Comparison of ENCODE assay signal across 11 mouse cellular contexts in the genomic region with DNA sequence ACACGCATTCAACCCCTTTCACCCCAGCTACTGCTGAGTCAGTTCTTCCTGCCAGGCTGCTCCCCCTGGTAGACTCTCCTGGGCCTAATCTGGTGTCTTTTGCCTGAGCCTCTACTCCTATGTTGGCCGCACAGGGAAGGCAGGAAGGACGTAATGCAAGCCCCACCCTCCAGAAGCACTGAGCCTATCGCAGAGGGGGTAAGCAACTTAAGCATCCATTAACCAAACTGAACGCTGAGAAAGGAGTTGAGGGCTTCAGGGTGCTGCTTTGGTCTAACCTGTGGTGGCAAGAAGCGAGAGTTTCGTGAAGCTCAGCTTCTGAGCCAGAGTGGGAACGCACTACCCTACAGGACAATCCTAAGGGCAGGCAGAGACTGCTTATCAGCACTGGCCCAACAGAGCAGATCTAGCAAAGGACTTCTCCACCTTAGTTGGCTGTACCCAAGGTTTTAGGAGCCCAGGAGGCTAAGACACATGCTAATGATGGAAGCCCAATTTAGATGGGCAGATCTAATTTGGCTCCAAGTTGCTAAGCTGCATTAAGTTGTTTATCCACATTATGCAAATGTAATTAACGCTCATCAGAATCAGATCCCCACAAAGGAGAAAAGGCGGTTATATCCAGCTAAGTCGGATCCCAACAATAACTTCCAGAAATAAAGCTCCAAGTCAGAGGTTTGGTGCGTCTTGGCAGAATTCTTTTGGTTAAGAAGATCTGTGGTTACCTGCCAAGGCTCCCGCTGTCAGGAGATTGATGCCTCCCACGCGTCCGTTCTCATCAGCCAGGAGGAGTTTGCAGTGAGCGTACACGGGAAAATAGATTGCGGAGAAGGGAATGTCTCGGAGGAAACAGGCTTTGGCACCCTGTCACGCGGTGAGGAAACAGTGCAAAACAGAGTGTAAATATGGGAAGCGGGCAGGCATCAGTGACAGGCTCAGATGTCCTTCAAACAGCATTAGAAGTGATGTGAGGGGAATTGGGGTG.
A peak's percentile ranks its signal among the peaks of the same experiment; 100 is the strongest.
DNase-seq lines count a peak whose midpoint lies in the region; ATAC-seq and TF ChIP-seq lines count a peak whose summit lies in the region.
"Had no signal": no experiment of that assay in that cellular context is flagged by ENCODE, and none has a peak within 500 bp of the region (broad histone marks: within the 10 kb centered on the region; RNA-seq: fewer than 3 reads in every experiment).

No protein-coding gene starts in this region.

- peak; percentile 86 for DNase-seq in heart, adult 11 months
- peak; percentile 77 to 86 for DNase-seq in cerebellum, adult 2 months
- peak; percentile 38 for DNase-seq in left cerebral cortex, adult 11 months (ENCODE audit: low spot score)
- no peak for DNase-seq in embryo, embryonic 9.5 days (ENCODE audit: extremely low spot score)
- no peak for DNase-seq in adrenal gland, postnatal 14 days
- DNase-seq: B cell, adult 2 months; gastrocnemius, postnatal 10 days; liver, postnatal 0 days had no signal

- H3K36me3 ChIP-seq in heart, embryonic 12.5 days: peaks cover 75% of the 10 kb centered on the region
- H3K36me3 ChIP-seq in E14TG2a.4 (ENCODE audit: insufficient read depth, low read length): peaks cover 71% of the 10 kb centered on the region

- no peak for ATAC-seq in heart, embryonic 12.5 days (ENCODE audit: insufficient number of reproducible peaks, low FRiP score)
- no peak for ATAC-seq in granulocyte monocyte progenitor cell, adult 5-6 weeks (replicated peaks; ENCODE audit: poor library complexity, severe bottlenecking)
- ATAC-seq: liver, postnatal 0 days had no signal

- WGBS in heart, embryonic 12.5 days: 75% methylated on average over 23 of the region's 23 CpGs
- 33% methylated on average over 23 of the region's 23 CpGs for WGBS in cerebellum, adult 2 months

- no peak for TF ChIP-seq POLR2A in cerebellum, adult 2 months (IDR thresholded peaks at IDR 0.05; ENCODE audit: borderline replicate concordance, insufficient read depth, low read length)

- TF ChIP-seq CTCF in E14TG2a.4 (conservative IDR thresholded peaks at IDR 0.05; ENCODE audit: low read length): no peak
- no peak for TF ChIP-seq CTCF in cerebellum, adult 2 months (IDR thresholded peaks at IDR 0.05; ENCODE audit: borderline replicate concordance, insufficient read depth, low read depth, low read length)

- no peak overlapping the region for H3K27ac ChIP-seq in heart, embryonic 12.5 days (ENCODE audit: poor library complexity, severe bottlenecking)
- H3K27ac ChIP-seq in cerebellum, adult 2 months (ENCODE audit: insufficient read depth, low read length): no peak overlapping the region

- H3K9ac ChIP-seq in heart, embryonic 12.5 days: no peak overlapping the region
- H3K9ac ChIP-seq: liver, postnatal 0 days had no signal

- no peaks in the 10 kb centered on the region for H3K4me1 ChIP-seq in heart, embryonic 12.5 days (replicated peaks)
- peaks cover 28% of the 10 kb centered on the region for H3K4me1 ChIP-seq in E14TG2a.4 (replicated peaks; ENCODE audit: low read depth, low read length)
- peaks cover 5% of the 10 kb centered on the region for H3K4me1 ChIP-seq in cerebellum, adult 2 months (ENCODE audit: control insufficient read depth, insufficient read depth, low read length)

- no peak overlapping the region for H3K4me3 ChIP-seq in heart, embryonic 12.5 days
- H3K4me3 ChIP-seq in E14TG2a.4 (replicated peaks; ENCODE audit: low read length): peak overlapping the region; percentile 55
- H3K4me3 ChIP-seq in cerebellum, adult 2 months (replicated peaks; ENCODE audit: insufficient read depth, low read depth, low read length): no peak overlapping the region

- no peaks in the 10 kb centered on the region for H3K27me3 ChIP-seq in heart, embryonic 12.5 days (replicated peaks)
- no peaks in the 10 kb centered on the region for H3K27me3 ChIP-seq in E14TG2a.4 (ENCODE audit: insufficient read depth, low read length)
- no peaks in the 10 kb centered on the region for H3K27me3 ChIP-seq in cerebellum, adult 2 months (ENCODE audit: control insufficient read depth, insufficient read depth, low read length)

- no peaks in the 10 kb centered on the region for H3K9me3 ChIP-seq in heart, embryonic 12.5 days (replicated peaks)
- H3K9me3 ChIP-seq in E14TG2a.4 (ENCODE audit: low read length): no peaks in the 10 kb centered on the region

- no peak overlapping the region for H3K4me2 ChIP-seq in heart, embryonic 12.5 days

Comparison
In these comparisons a context has a peak if more than half of its experiments do, and no peak if none do; other contexts are left out.
1. DNase-seq: peak in heart, adult 11 months (single experiment), cerebellum, adult 2 months (2 of 2) and left cerebral cortex, adult 11 months (single experiment); none in embryo, embryonic 9.5 days (single experiment) and adrenal gland, postnatal 14 days (single experiment).